Mouse (Mus musculus) CH12.LX (cell line): ENCODE data around the gene Rbbp7. TPM values are rescaled to one million over a fixed set of nuclear protein-coding genes. Genes with fewer than 3 reads are reported as not detected.
"Not testable (repeated sequence)": the region's sequence is repeated elsewhere in the genome, so short reads cannot be mapped to it uniquely, and the experiment has no call there.

Source experiments
- DNase-seq: peaks from one replicate; pipeline ENCODE4 v3.0.0-alpha.2; 2013; ENCODE audit errors: extremely low read depth
- H3K27ac ChIP-seq: 2 replicates; pipeline ENCODE4 v1.5.1; 2012; ENCODE audit warnings: low read depth, mild to moderate bottlenecking, control low read depth, moderate library complexity; ENCODE audit not compliant: insufficient read depth
- H3K27me3 ChIP-seq: replicated peaks from 2 replicates; pipeline ENCODE3; 2012; ENCODE audit warnings: inconsistent platforms
- H3K36me3 ChIP-seq, 2 experiments: replicated peaks in 1 of 2; 2 replicates each; pipeline versions ENCODE3 to v1.6.1; 2012; ENCODE audit warnings: inconsistent platforms in 1 of 2, low read length in 1 of 2, mild to moderate bottlenecking in 1 of 2, mixed read lengths in 1 of 2, moderate library complexity in 1 of 2; ENCODE audit not compliant: control insufficient read depth in 1 of 2, insufficient read depth in 1 of 2
- H3K4me1 ChIP-seq, 2 experiments: 2 replicates each; pipeline ENCODE4 v1.6.1; 2012; ENCODE audit warnings: inconsistent platforms in 1 of 2, moderate library complexity in 1 of 2; ENCODE audit not compliant: insufficient read depth in 2 of 2, control insufficient read depth in 1 of 2
- H3K4me2 ChIP-seq: 2 replicates; pipeline ENCODE4 v1.6.1; 2012; ENCODE audit warnings: low read depth, mild to moderate bottlenecking, control low read depth; ENCODE audit not compliant: poor library complexity, insufficient read depth, severe bottlenecking
- H3K4me3 ChIP-seq, 3 experiments: fragments of 150-350 bp in 1 of 3; sonication (generic) in 1 of 3; replicated peaks in 1 of 3; 2 replicates each; pipeline versions ENCODE3 to v1.5.1; 2011 to 2012; ENCODE audit warnings: low read depth in 2 of 3, low read length in 2 of 3, mild to moderate bottlenecking in 2 of 3, moderate library complexity in 2 of 3, control low read depth in 1 of 3, improper control_type of control experiment in 1 of 3, inconsistent platforms in 1 of 3, mixed read lengths in 1 of 3; ENCODE audit not compliant: poor library complexity in 1 of 3
- H3K79me2 ChIP-seq: replicated peaks from 2 replicates; pipeline ENCODE4 v1.6.1; 2012; ENCODE audit warnings: mild to moderate bottlenecking, moderate library complexity; ENCODE audit not compliant: control insufficient read depth, poor library complexity, insufficient read depth, severe bottlenecking; ENCODE audit errors: extremely low read depth
- H3K9ac ChIP-seq: 2 replicates; pipeline ENCODE4 v1.6.1; 2012; ENCODE audit warnings: low read depth, mild to moderate bottlenecking, control low read depth, moderate library complexity; ENCODE audit not compliant: insufficient read depth
- H3K9me3 ChIP-seq: replicated peaks from 2 replicates; pipeline ENCODE3; 2012; ENCODE audit warnings: low read length, inconsistent platforms, mixed read lengths
- CHD1 ChIP-seq: IDR thresholded peaks from 2 replicates; pipeline ENCODE4 v1.6.1; 2012; ENCODE audit warnings: low read depth, low read length, improper control_type of control experiment, inconsistent platforms
- CTCF ChIP-seq, 2 experiments: IDR thresholded peaks in 1 of 2; conservative IDR thresholded peaks in 1 of 2; 2 replicates each; pipeline ENCODE4 v1.5.1; 2011 to 2012; ENCODE audit warnings: low read depth in 2 of 2, low read length in 2 of 2, improper control_type of control experiment in 1 of 2, inconsistent platforms in 1 of 2, mild to moderate bottlenecking in 1 of 2, moderate library complexity in 1 of 2
- ELF1 ChIP-seq: IDR thresholded peaks from 2 replicates; pipeline ENCODE4 v1.6.1; 2014; ENCODE audit warnings: low read depth, mild to moderate bottlenecking, inconsistent platforms, low read length, improper control_type of control experiment
- HCFC1 ChIP-seq: IDR thresholded peaks from 2 replicates; pipeline ENCODE4 v1.6.1; 2012; ENCODE audit warnings: low read depth, mild to moderate bottlenecking, inconsistent platforms, low read length, improper control_type of control experiment
- JUN ChIP-seq: IDR thresholded peaks from 2 replicates; pipeline ENCODE4 v1.6.1; 2011; ENCODE audit warnings: low read depth, mild to moderate bottlenecking, low read length, improper control_type of control experiment, moderate library complexity; ENCODE audit not compliant: insufficient read depth
- KAT2A ChIP-seq: IDR thresholded peaks from 2 replicates; pipeline ENCODE4 v1.6.1; 2012; ENCODE audit warnings: low read length, improper control_type of control experiment, inconsistent platforms; ENCODE audit not compliant: insufficient replicate concordance
- MAX ChIP-seq: IDR thresholded peaks from 2 replicates; pipeline ENCODE4 v1.6.1; 2011; ENCODE audit warnings: low read length, improper control_type of control experiment
- MEF2A ChIP-seq: IDR thresholded peaks from 2 replicates; pipeline ENCODE4 v1.6.1; 2014; ENCODE audit warnings: low read depth, mild to moderate bottlenecking, inconsistent platforms, low read length, improper control_type of control experiment, borderline replicate concordance
- MYC ChIP-seq: IDR thresholded peaks from 2 replicates; pipeline ENCODE4 v1.6.1; 2011; ENCODE audit warnings: low read depth, mild to moderate bottlenecking, improper control_type of control experiment, low read length
- NELFE ChIP-seq: IDR thresholded peaks from 2 replicates; pipeline ENCODE4 v1.6.1; 2011; ENCODE audit warnings: low read depth, low read length, improper control_type of control experiment
- PAX5 ChIP-seq: IDR thresholded peaks from 2 replicates; pipeline ENCODE4 v1.6.1; 2012; ENCODE audit warnings: low read length, inconsistent platforms, mixed read lengths
- POLR2A ChIP-seq: IDR thresholded peaks from 2 replicates; pipeline ENCODE4 v1.6.1; 2011; ENCODE audit warnings: low read depth, mild to moderate bottlenecking, improper control_type of control experiment, low read length
- POLR2AphosphoS2 ChIP-seq: IDR thresholded peaks from 2 replicates; pipeline ENCODE4 v1.6.1; 2011; ENCODE audit warnings: low read depth, low read length, improper control_type of control experiment
- RAD21 ChIP-seq: IDR thresholded peaks from 2 replicates; pipeline ENCODE4 v1.6.1; 2011; ENCODE audit warnings: low read depth, mild to moderate bottlenecking, low read length, improper control_type of control experiment, moderate library complexity
- RCOR1 ChIP-seq: conservative IDR thresholded peaks from 2 replicates; pipeline ENCODE4 v1.6.1; 2012; ENCODE audit warnings: low read depth, mild to moderate bottlenecking, inconsistent platforms, low read length, improper control_type of control experiment
- SIN3A ChIP-seq: IDR thresholded peaks from 2 replicates; pipeline ENCODE4 v1.6.1; 2012; ENCODE audit warnings: low read length, improper control_type of control experiment, inconsistent platforms
- SMC3 ChIP-seq: IDR thresholded peaks from 2 replicates; pipeline ENCODE4 v1.6.1; 2011; ENCODE audit warnings: low read depth, low read length, improper control_type of control experiment
- USF1 ChIP-seq: IDR thresholded peaks from 2 replicates; pipeline ENCODE4 v1.6.1; 2014; ENCODE audit warnings: low read depth, mild to moderate bottlenecking, inconsistent platforms, low read length, improper control_type of control experiment
- ZC3H11A ChIP-seq: IDR thresholded peaks from 2 replicates; pipeline ENCODE4 v1.6.1; 2012; ENCODE audit warnings: low read depth, mild to moderate bottlenecking, inconsistent platforms, low read length, improper control_type of control experiment
- ZKSCAN1 ChIP-seq: IDR thresholded peaks from 2 replicates; pipeline ENCODE4 v1.6.1; 2012; ENCODE audit warnings: low read depth, inconsistent platforms, low read length, improper control_type of control experiment, borderline replicate concordance
- ZMIZ1 ChIP-seq: IDR thresholded peaks from 2 replicates; pipeline ENCODE4 v1.6.1; 2012; ENCODE audit warnings: low read depth, mild to moderate bottlenecking, inconsistent platforms, low read length, improper control_type of control experiment
- ZNF384 ChIP-seq: IDR thresholded peaks from 2 replicates; pipeline ENCODE4 v1.6.1; 2012; ENCODE audit warnings: low read depth, low read length, improper control_type of control experiment, inconsistent platforms
- dilution Hi-C: fragments of 300-500 bp; cut with MboI; formaldehyde crosslinking; loops from 2 replicates; pipeline ENCODE4 v1.14.3; 2020; ENCODE audit warnings: low sequenced_read_pairs; ENCODE audit not compliant: extremely low pct_unique_long_range_greater_than_20kb, extremely low pct_ligation_motif_present
- in situ Hi-C: fragments of 300-500 bp; cut with MboI; formaldehyde crosslinking; loops from 3 replicates; pipeline ENCODE4 v1.14.3; 2019; ENCODE audit warnings: low sequenced_read_pairs, low pct_ligation_motif_present, low pct_unique_long_range_greater_than_20kb, mixed read lengths
- polyA plus RNA-seq: library from polyadenylated mRNA; unstranded; fragments of >175 nt; gene quantifications from 2 replicates; pipeline ENCODE4 v1.2.1, GENCODE M21; 2012; ENCODE audit warnings: low read depth; ENCODE audit not compliant: insufficient read length
- total RNA-seq, 2 experiments: library from RNA; depleted of rRNA; stranded (reverse); fragments of 300-350 nt in 1 of 2; fragments of >200 nt in 1 of 2; gene quantifications; 2 replicates each; pipeline ENCODE4 v1.2.3; 2012 to 2014

Rbbp7 gene
- total and polyA plus RNA-seq, 3 experiments = 338 to 651 (median 577) TPM

- Histone ChIP-seq H3K4me2 (no peak overlapping the region), H3K4me1 (no peaks in the 10 kb centered on the region), H3K9me3 (no peaks in the 10 kb centered on the region), H3K9ac (no peak overlapping the region), H3K27me3 (no peaks in the 10 kb centered on the region), H3K4me3 (no peak overlapping the region), H3K79me2 (no peaks in the 10 kb centered on the region), H3K27ac (no peak overlapping the region), H3K36me3 (peaks cover 31 to 59% of the 10 kb centered on the region in 2 experiments)
- DNase-seq = no peak
- in situ Hi-C loops = no loop called here
- TF ChIP-seq POLR2A (0 out of 2 replicates have a peak, but pooled peaks have one; percentile 15), POLR2AphosphoS2 (peak; percentile 70; the same call in 1 of the 2 replicates), NELFE (no peak), MYC (no peak)
- dilution Hi-C loops = no loop called here
Observed at GRCm38 (mm10) chrX:162788372-162788771, 28.2 kb downstream of the Rbbp7 start.

- H3K9me3 ChIP-seq, H3K79me2 ChIP-seq, H3K4me2 ChIP-seq, H3K9ac ChIP-seq, in situ Hi-C loops, H3K4me3 ChIP-seq, DNase-seq, H3K27ac ChIP-seq, dilution Hi-C loops, H3K4me1 ChIP-seq, H3K27me3 ChIP-seq: not testable (repeated sequence)
- peak in 1 of 2 experiments; percentile 22; a peak in 1 of 4 replicates for TF ChIP-seq CTCF (conservative IDR thresholded peaks at IDR 0.05 in 1 of 2, IDR thresholded peaks at IDR 0.05 in 1 of 2; ENCODE audit: low read depth in 2 of 2, low read length in 2 of 2)
- H3K36me3 ChIP-seq = peaks cover 19 to 38% of the 10 kb centered on the region in 2 experiments
Observed at GRCm38 (mm10) chrX:162791392-162791791, 31.2 kb downstream of the Rbbp7 start.

GRCm38 (mm10) chrX:162800371-162800770 lies 40.2 kb downstream of the Rbbp7 start:
- H3K9me3 ChIP-seq = no peaks in the 10 kb centered on the region
- TF ChIP-seq ZC3H11A = no peak
- TF ChIP-seq MAX = no peak
- no peak for TF ChIP-seq KAT2A
- TF ChIP-seq SMC3 = peak; percentile 40
- no peak for TF ChIP-seq SIN3A
- TF ChIP-seq ZMIZ1 = no peak
- peak in 1 of 2 experiments; percentile 73; a peak in 2 of 4 replicates for TF ChIP-seq CTCF (conservative IDR thresholded peaks at IDR 0.05 in 1 of 2, IDR thresholded peaks at IDR 0.05 in 1 of 2; ENCODE audit: low read depth in 2 of 2, low read length in 2 of 2)
- TF ChIP-seq ZKSCAN1 = no peak
- no peak for TF ChIP-seq USF1
- TF ChIP-seq JUN = no peak
- no peak for TF ChIP-seq ELF1
- TF ChIP-seq NELFE = no peak
- TF ChIP-seq PAX5 = no peak
- no peak for TF ChIP-seq RCOR1
- no peak for TF ChIP-seq MYC
- TF ChIP-seq RAD21 = peak; percentile 59
- TF ChIP-seq ZNF384 = no peak
- TF ChIP-seq MEF2A = no peak
- no peak for TF ChIP-seq CHD1
- TF ChIP-seq HCFC1 = no peak
- H3K36me3 ChIP-seq = peaks cover 20 to 40% of the 10 kb centered on the region in 2 experiments
- no peak overlapping the region for H3K4me3 ChIP-seq
- in situ Hi-C loops = no loop called here
- no peak overlapping the region for H3K27ac ChIP-seq
- dilution Hi-C loops = no loop called here
- peak; percentile 45 for DNase-seq
- H3K79me2 ChIP-seq = no peaks in the 10 kb centered on the region
- H3K4me1 ChIP-seq = no peaks in the 10 kb centered on the region
- no peak overlapping the region for H3K4me2 ChIP-seq
- H3K9ac ChIP-seq = no peak overlapping the region
- no peaks in the 10 kb centered on the region for H3K27me3 ChIP-seq
